Mouse (Mus musculus) MN1 (cell line): ENCODE data around the gene Snw1.

ENCODE experiments used
- DNase-seq: peaks from one replicate; pipeline ENCODE4 v3.0.0-alpha.2; 2016; ENCODE audit warnings: low spot score

Gene Snw1

DNA sequence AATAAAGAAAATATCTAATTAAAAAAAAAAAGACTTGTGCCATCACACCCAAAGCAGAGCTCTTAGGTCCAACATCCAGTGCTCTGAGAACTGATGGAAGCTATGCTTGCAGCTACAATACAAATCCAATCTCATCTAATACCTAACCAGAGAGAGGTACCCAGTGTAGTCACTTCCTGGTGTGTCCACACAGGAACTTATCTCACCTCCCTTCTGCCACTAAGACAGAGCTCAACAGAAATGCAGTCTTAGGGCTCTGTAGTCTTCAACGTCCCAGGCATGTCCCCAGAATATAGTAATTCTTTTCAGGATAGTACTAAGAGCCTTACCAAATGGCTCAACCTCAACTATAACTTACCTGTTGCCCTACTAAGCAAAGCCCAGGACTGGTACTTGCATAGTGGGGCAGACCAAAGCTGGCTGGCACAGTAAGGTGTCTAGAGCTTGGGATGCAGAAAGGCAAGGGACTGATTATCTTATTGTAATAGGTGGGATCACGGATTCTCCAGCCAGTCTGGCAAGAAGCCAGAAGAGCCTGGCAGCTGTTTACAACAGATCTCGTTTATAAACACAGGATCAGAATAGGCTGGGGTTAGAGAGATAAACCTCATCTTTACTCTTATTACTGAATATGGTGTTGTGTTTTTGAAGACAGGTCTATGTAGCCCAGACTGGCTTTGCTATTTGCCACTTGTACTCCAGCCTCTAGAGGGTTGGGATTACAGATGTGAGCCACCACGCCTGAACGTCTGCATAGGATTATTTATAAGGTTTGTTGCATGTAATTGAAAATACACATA, 50.2 kb downstream of the Snw1 start:
- DNase-seq = peak; percentile 28

DNA sequence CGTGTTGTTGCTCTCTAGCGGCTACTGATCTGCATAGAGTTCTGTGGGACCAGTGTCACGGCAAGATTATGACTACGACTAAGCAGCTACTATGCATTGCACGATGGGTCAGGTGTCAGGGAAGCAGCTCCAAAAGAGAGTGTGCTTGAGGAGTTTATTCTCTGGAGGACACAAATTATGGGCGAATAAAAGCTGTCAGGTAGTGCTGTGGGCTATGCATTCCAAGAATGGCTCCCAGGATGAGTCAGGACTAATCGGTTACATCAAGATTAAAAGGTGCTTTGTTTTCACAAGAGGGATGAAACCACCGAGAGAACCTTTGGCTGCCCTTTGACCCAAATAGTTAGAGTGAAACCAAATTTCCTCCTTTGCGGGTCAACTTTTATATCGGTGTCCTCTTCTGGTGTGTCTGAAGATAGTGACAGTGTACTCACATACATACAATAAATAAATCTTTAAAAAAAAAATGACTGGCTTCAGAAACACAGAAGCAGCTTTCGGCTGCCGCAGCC, 52.0 kb downstream of the Snw1 start:
- DNase-seq = no peak

DNA sequence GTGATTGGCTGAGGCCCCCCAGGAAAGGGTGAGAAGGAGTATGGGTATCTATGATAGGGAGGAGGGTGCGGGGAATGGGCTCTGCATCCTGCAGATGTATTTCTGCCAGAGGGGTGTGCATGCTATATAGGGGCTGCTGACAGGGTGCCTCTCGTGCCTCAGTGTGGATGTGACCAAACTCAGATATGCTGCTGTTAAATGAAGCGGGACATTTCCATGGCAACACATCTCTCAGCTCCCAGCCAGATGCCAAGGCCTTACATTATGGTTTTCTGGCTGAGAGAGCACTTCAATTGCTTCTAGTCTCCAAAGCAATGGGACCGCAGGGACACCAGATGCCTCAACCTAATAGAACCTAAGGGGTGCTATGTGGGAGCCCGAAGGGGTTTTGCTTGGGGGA, 53.2 kb downstream of the Snw1 start:
- peak; percentile 43 for DNase-seq

DNA sequence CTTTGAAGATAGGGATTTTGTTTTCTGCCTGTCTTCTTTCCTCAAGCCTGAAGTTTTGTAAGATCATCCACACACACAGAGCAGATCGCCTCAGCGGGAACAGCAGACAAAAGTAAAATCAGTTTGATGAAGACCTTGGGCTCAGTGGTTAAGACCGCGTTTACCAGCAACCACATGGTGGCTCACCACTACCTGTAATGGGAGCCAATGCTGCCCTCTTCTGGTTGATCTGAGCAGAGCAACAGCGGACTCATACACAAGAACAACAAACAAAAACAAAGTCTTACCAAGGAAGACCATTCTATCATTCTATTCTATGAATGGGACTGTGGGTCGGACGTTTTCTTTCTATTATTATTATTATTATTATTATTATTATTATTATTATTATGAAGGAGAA, 55.4 kb downstream of the Snw1 start:
- peak; percentile 14 for DNase-seq

DNA sequence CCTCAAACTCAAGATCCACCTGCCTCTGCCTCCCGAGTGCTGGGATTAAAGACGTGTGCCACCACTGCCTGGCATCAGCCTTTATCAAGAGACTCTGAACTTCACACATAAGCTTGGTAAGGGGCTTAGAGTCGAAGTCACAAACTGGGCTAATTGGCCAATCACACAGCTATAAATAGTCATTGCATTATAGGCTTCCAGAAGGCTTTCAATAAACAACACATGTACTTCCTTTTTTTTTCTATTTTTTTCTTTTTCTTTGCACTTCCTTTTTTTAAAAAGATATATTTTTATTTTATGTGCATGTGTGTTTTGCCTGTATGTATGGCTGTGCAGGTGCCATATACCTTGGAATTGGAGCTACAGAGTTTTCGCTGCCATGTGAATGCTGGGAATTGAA, 56.7 kb downstream of the Snw1 start:
- DNase-seq = no peak

DNA sequence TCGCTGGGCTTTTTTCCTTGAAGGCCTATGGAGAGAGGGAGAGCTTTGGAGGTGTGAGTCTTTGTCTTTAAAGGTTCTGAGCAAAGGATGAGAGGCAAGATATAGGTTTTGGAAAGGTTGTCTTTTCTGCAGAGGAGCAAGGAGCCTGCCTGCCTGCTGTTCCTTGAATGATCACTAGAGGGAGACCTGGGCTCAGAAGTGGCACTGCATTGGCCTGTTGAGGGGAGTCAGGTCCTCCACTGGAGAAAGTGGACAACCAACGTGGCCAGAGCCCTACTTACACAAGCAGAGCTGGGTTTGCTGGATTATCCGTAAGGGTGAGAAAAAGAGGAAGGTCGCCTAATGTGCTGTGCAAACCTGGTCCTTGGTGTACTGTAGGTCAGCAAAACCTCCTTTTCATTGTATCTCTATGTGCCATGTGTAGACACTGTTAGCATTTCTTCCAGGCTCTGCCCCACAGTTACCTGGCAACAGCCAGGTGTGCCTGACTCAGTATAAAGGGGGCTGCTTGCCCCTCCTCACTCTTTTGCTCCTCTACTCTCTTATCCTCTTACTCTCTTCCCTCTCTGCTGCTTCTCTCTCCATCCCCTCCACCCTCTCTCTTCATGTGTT, 58.8 kb downstream of the Snw1 start:
- DNase-seq = peak; percentile 53

DNA sequence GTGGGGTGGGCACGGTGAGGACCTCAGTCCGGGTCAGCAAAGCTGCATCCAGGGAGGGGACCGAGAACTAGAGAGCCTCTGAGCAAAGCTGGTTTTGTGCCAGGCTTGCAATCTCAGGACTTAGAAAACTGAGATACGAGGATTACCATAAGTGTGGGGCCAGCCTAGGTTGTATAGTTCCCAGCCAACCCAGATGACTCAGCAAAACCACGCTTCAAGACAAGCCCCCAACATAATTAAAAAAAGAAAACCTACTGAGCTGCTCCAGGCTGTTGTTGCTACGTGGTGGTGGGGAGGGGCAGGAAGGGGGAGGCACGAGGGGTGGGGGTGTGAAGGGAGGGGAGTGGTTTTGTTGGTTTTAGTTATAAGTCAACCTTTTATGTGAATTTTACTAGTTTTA, 61.1 kb downstream of the Snw1 start:
- DNase-seq = no peak

DNA sequence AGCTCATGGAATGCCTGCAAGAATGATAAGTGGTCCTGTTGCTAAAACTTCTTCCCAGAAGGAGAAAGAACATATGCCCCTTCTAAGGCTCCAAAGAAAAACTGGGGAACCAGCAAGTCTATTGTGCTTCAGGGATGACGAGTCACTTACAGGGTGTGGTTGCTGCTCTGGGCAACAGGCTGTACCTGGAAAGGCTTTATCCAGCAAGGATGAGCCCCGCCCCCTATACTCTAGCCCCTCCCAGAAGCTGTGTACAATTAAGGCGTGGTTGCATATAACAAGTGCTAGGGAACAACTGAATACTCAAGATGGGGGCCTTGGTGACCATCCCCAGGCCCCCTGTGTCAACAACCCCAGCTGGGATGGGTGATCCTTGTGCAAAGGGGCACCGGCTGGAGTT, 63.0 kb downstream of the Snw1 start:
- no peak for DNase-seq

DNA sequence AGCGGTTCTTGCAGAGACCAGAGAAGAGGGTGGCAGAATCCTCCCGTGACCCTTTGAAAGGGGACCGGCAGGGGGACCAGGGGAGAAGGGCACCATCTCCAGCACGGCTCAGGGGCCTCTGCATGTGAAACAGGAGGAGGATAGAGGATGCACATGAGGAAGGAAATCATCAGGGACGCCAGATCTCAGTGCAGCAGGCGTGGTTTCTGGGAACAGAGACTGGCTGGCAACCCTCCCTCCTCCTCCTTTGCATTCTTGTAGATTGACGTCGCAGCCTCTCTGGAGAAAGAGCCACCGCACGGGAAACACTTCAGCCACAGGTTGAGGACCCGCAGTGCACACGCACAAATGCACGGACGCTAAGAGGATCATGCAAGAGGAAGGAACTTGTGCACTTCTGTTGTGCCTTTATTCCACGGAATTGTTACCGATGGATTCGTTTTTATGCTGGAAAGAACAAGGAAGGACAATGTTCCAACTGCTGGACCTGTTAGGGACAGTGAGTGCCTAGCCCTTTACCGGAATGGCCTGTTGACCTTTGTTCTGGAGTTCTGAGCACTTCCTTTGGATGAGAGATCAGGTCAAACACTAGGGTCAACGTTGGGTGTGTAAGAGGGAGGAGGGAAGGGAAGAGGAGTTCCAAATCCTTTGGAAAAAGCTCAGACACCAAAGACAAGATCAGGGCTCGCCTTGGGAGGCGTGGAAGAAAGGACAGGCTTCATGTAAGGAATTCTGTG, 64.0 kb downstream of the Snw1 start:
- DNase-seq = peak; percentile 38

DNA sequence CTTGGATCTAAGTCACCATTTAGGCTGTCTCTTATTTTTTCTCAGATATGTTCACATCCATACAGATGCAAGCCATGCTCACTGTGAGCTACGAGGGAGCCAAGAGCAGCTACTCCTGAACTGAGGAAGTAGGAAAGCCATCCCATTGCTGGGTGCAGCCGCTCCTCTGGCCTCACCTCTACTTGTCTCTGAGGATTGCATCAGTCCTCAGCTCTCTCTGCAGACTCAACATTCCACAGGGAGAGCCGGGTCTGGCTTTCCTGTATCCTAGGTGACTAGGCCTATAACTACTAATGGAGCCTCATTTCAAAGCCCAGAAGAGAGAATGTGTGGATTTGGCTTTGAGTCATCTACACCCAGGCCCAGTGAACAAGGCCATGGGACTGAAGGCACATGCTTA, 66.4 kb downstream of the Snw1 start:
- peak; percentile 20 for DNase-seq

DNA sequence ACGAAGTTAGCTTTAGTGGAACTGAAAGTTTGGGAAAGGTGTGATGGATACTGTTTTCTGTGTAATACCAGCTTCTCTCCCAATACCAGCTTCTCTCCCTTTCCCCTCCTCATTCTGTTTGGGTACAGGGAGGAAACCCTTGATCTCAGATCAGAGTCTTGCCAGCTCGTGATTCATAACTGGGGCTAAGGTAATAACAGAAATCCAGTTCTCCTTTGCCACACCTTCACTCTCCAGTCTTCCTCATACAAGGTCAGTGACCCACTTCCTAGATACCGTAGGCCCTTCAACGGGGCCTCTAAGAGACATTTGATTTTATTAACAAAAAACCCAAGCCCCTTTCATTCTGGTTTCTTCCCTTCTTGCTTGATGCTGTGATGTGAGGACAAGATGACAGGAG, 66.9 kb downstream of the Snw1 start:
- DNase-seq = no peak

DNA sequence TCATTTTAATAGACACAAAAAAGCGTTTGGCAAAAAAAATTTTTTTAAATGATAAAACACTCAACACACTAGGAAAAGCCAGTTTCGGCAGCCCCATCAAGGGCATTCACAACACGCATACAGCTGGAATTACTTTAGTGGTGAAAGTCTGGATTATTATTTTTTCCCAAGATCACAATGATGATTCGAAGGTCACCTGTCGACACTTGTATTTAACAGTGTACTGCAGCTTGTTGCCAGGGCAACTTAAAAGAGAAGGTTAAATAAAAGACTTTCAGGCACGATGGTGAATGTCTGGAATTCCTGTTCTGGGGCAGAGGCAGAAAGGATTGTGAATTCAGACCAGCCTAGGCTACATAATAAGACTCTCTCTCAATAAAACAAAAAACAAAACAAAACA, 70.2 kb downstream of the Snw1 start:
- no peak for DNase-seq

DNA sequence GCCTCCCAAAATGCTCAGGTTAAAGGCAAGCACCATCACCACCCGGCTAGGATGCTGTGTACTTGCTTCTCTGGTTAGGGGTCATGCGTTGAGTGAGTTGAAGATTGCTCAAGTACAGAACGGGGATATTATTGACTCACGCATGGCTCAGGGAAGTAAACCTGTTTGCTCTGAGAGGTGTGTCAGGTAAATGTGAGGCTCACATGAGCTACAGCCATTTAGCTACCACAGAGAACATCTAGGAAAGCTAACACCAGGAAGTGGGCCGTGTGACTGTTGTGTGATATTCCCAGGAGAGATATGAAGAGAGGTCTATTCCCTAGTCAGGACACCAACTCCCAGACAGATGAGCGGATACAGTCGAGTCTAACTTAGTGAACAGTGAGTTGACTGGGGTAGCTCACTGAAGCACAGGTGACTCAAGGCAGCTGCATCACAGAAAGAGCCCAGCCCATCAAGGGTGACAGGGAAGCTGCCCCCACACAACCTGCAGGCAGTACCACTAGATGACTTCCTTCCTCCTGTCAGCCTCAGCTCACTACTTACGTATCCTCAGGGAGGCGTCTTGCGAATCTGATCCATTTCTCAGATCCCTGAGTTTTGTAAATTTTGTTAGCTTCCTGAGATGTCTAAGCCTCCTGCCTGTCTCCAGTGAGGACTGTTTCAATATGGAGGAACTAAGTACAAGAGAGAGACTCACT, 72.8 kb downstream of the Snw1 start:
- no peak for DNase-seq
